Mouse (Mus musculus) neural tube, embryonic 11.5 days (tissue): ENCODE data around the gene 9030025P20Rik. TPM values are rescaled to one million over a fixed set of nuclear protein-coding genes. Genes with fewer than 3 reads are reported as not detected.
"Not testable (repeated sequence)": the region's sequence is repeated elsewhere in the genome, so short reads cannot be mapped to it uniquely, and the experiment has no call there.

Source experiments
- ATAC-seq: fragments of 200-750 bp; cut with Nextera tagmentation; 2 replicates; pipeline ENCODE4 v1.8.0; 2017; ENCODE audit warnings: moderate number of reproducible peaks, mild to moderate bottlenecking, moderate TSS enrichment, moderate library complexity; ENCODE audit not compliant: insufficient read depth, low FRiP score, low TSS enrichment
- DNase-seq: peaks from one replicate; pipeline ENCODE4 v3.0.0-alpha.2; 2015; ENCODE audit warnings: low spot score
- H3K27ac ChIP-seq: fragments of 300-500 bp; sonication (generic); 2 replicates; pipeline ENCODE4 v1.5.1; 2014; ENCODE audit warnings: low read depth, mild to moderate bottlenecking, low read length
- H3K27me3 ChIP-seq: fragments of 300-500 bp; sonication (generic); 2 replicates; pipeline ENCODE4 v1.6.1; 2014; ENCODE audit warnings: mild to moderate bottlenecking, low read length, mixed read lengths; ENCODE audit not compliant: control insufficient read depth, insufficient read depth
- H3K36me3 ChIP-seq: fragments of 300-500 bp; sonication (generic); 2 replicates; pipeline ENCODE4 v1.6.1; 2014; ENCODE audit warnings: mild to moderate bottlenecking, low read length, moderate library complexity, mixed read lengths; ENCODE audit not compliant: control insufficient read depth, insufficient read depth
- H3K4me1 ChIP-seq: fragments of 300-500 bp; sonication (generic); 2 replicates; pipeline ENCODE4 v1.6.1; 2014; ENCODE audit warnings: low read length, mixed read lengths; ENCODE audit not compliant: control insufficient read depth, insufficient read depth
- H3K4me2 ChIP-seq: fragments of 300-500 bp; sonication (generic); 2 replicates; pipeline ENCODE4 v1.6.1; 2014; ENCODE audit warnings: low read depth, mild to moderate bottlenecking, moderate library complexity
- H3K4me3 ChIP-seq: fragments of 300-500 bp; sonication (generic); 2 replicates; pipeline ENCODE4 v1.5.1; 2014; ENCODE audit warnings: low read depth, low read length
- H3K9ac ChIP-seq: fragments of 300-500 bp; sonication (generic); 2 replicates; pipeline ENCODE4 v1.6.1; 2014; ENCODE audit warnings: mild to moderate bottlenecking, low read length
- H3K9me3 ChIP-seq: fragments of 300-500 bp; sonication (generic); 2 replicates; pipeline ENCODE4 v1.6.1; 2016; ENCODE audit warnings: low read length; ENCODE audit not compliant: control insufficient read depth
- WGBS: fragments of 180-500 bp; shearing (Covaris S2); extraction: QIAGEN DNeasy Blood & Tissue Kit; methylation state at CpG from one replicate; pipeline ENCODE4 v1.1.7; 2014; 5-methylcytosine and 5-hydroxymethylcytosine counted together
- polyA plus RNA-seq: library from polyadenylated mRNA; unstranded; fragments of >200 nt; fragmentation: Nextera tagmentation; extraction: Ambion mirVana; gene quantifications from 2 replicates; pipeline ENCODE4 v1.2.1, GENCODE M21; 2014

The 9030025P20Rik gene
- polyA plus RNA-seq, 1 experiment from 2014 or later, result 6.6 TPM

DNA sequence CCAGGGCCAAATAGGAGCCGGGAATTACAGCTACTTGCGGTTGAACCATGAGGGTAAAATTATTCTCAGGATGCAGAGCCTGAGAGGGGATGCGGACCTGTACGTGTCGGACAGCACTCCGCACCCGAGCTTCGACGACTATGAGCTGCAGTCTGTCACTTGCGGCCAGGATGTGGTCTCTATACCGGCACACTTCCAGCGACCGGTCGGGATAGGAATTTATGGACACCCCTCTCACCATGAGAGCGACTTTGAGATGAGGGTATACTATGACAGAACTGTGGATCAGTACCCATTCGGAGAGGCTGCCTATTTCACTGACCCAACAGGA is 34.6 kb upstream of the 9030025P20Rik start:
- DNase-seq, result peak; percentile 16
- ATAC-seq, result no peak
- peak overlapping the region; percentile 73 for H3K4me2 ChIP-seq
- no peaks in the 10 kb centered on the region for H3K27me3 ChIP-seq
- 18% methylated on average over 16 of the region's 16 CpGs for WGBS
- H3K4me1 ChIP-seq, result peaks cover 5% of the 10 kb centered on the region
- H3K9ac ChIP-seq, result peak overlapping the region; percentile 76
- H3K4me3 ChIP-seq, result peak overlapping the region; percentile 73
- H3K9me3 ChIP-seq, result no peaks in the 10 kb centered on the region
- no peaks in the 10 kb centered on the region for H3K36me3 ChIP-seq
- no peak overlapping the region for H3K27ac ChIP-seq

DNA sequence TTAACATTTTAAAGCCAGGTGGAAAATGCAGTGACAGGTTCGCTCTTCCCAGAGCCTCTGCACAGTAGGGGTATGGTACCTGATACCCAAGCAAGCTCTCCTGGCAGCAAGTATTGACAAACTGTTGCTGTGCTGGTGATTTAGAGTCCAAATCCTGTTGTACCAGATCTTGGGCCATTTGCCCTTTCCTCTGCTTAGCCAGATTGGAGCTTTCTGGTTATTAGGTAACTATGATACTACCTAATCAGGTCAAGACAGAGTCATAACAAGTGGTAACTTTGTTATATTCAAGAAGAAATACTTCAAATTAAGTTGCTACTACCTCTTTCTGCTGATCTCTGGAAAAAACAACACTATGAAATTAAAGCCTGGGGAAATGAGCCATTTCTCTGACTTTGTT is 33.7 kb upstream of the 9030025P20Rik start:
- no peaks in the 10 kb centered on the region for H3K36me3 ChIP-seq
- H3K9ac ChIP-seq, result no peak overlapping the region
- WGBS, result 78% methylated on average over 1 of the region's 1 CpGs
- H3K4me2 ChIP-seq, result no peak overlapping the region
- no peak overlapping the region for H3K27ac ChIP-seq
- H3K4me3 ChIP-seq, result no peak overlapping the region; the same call in 1 of the 2 replicates
- H3K4me1 ChIP-seq, result peaks cover 5% of the 10 kb centered on the region
- DNase-seq (no peak), ATAC-seq (no peak)
- H3K9me3 ChIP-seq, result no peaks in the 10 kb centered on the region
- no peaks in the 10 kb centered on the region for H3K27me3 ChIP-seq

DNA sequence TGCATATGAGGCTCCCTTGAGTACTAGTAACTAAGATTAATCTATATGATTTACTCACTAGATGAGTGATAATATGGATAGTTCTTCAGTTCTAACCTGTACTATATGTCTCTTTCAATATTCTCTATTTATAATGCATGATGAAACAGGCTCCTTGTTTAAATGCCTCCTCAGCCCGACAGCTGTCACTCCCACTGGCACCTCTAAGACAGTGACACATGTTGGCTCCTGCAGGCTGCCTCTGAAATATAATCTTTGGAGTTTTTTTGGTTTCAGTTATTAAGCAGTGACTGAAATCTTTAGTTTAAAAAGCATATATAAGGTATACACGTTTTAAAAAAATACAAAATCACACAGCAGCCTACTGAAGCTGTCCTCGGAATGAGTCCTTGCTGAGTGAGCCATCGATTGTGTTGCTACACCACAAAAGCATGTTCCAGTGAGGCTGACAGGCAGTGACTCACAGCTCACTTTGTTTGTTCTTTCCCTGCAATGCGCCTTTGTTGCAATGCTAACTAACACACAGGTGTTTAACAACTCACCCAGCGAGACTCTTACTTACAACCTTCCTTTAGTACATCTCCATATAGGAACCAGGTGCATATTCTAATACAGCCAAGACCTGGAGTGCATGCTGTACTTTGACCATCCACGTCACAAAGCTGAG is 29.0 kb upstream of the 9030025P20Rik start:
- 88% methylated on average over 7 of the region's 7 CpGs for WGBS
- Histone ChIP-seq H3K9ac (no peak overlapping the region), H3K4me1 (no peaks in the 10 kb centered on the region; the same call in 1 of the 2 replicates), H3K9me3 (no peaks in the 10 kb centered on the region), H3K4me2 (no peak overlapping the region), H3K27me3 (no peaks in the 10 kb centered on the region), H3K4me3 (no peak overlapping the region), H3K36me3 (no peaks in the 10 kb centered on the region; the same call in 1 of the 2 replicates), H3K27ac (no peak overlapping the region)
- no peak for ATAC-seq
- no peak for DNase-seq

DNA sequence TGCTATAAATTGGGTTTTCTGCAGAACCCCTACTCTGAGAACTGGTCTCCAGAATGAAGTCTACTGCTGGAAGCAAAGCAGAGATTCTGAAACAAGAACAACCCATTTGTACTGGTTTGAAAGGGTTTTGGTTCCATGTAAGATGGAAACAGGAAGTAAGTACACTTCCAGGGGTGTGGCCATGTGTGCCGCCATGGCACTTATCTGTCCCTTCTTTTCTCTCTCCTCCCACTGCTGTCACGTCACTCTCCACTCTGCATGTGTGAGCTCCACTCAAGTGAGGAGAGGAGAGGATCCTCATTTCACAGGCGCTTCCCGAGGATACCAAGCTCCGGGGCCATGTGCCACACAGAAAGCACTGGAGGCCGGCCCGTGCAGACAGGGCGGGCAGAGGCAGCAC is 24.8 kb upstream of the 9030025P20Rik start:
- ATAC-seq (no peak), DNase-seq (no peak)
- no peak overlapping the region for H3K4me2 ChIP-seq
- H3K36me3 ChIP-seq, result no peaks in the 10 kb centered on the region; the same call in 1 of the 2 replicates
- H3K27ac ChIP-seq, result no peak overlapping the region
- no peaks in the 10 kb centered on the region for H3K4me1 ChIP-seq
- H3K4me3 ChIP-seq, result no peak overlapping the region
- H3K9me3 ChIP-seq, result no peaks in the 10 kb centered on the region
- no peak overlapping the region for H3K9ac ChIP-seq
- H3K27me3 ChIP-seq, result no peaks in the 10 kb centered on the region
- WGBS, result 93% methylated on average over 8 of the region's 8 CpGs

DNA sequence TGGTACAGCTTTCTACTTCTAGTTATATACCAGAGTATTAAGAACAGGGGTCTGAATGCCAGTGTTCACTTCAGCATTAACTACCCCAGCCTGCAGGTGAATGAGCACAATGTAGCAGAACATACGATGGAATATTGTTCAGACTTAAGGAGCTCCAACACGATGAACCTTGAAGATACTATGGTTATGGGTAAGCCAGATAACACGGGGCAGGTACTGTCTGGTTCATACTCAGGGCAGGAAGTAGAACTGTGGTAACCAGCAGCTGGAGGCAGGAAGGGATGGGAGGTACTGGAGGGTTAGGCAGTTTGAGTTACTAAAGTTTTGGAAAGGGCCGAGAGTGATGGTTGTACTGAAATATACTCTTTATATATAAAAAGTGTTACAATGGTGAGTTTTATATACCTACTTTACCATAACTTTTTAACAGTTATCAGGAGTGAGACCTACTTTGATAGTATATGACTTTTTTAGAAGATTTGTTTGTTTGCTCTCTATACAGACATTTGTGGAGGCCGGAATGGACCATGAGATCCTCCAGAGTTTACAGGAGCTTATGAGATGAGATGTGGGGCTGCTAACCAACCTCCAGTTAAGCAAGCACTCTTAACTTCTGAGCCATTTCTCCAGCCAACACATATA is 19.5 kb upstream of the 9030025P20Rik start:
- 90% methylated on average over 5 of the region's 5 CpGs for WGBS
- ATAC-seq, result no peak
- H3K4me2 ChIP-seq, result no peak overlapping the region
- no peaks in the 10 kb centered on the region for H3K9me3 ChIP-seq
- H3K4me1 ChIP-seq, result peaks cover 7% of the 10 kb centered on the region
- no peak overlapping the region for H3K4me3 ChIP-seq
- H3K36me3 ChIP-seq, result no peaks in the 10 kb centered on the region; the same call in 1 of the 2 replicates
- no peak overlapping the region for H3K9ac ChIP-seq
- no peak for DNase-seq
- H3K27ac ChIP-seq, result no peak overlapping the region
- no peaks in the 10 kb centered on the region for H3K27me3 ChIP-seq

DNA sequence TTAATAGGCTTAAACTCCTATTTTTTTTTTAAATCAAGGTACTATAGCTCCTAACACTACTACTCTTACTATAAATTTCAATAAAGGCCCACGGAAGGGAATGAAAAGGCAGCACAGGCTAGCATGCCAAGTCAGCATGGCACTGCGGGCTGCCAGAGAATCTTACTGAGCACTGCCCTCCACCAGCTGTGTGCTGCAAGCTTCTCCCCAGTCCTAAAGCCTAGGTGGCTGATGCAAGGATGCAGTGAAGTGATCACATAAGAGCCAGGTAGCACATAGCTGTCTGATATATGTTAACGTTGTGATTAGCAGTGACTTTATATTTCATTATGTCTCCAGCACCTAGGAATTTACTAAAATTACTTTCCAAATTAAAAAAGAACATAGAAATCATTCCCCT is 18.3 kb upstream of the 9030025P20Rik start:
- 23% methylated on average over 3 of the region's 3 CpGs for WGBS

DNA sequence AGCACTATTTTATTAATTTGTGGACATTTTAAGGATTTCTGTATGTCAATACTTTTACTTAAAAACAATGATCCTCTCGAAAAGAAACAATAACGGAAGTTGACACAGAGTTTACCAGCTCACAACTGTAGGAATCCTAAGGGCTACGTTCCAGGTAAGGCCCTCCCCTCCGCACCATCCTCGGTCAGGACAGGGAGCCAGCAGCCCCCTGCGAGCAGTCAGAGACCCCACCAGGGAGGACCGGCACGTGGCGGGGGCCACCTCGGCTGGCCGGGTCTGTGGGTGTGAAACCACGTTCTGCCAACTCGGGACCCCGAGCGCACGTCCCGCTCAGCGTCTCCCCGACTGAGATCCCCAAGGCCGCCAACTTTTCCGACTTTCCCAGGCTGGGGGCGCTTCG is 17.7 kb upstream of the 9030025P20Rik start:
- Histone ChIP-seq H3K27ac (no peak overlapping the region), H3K4me1 (peaks cover 7% of the 10 kb centered on the region), H3K27me3 (no peaks in the 10 kb centered on the region), H3K4me3 (peak overlapping the region; percentile 65), H3K4me2 (peak overlapping the region; percentile 93), H3K9ac (peak overlapping the region; percentile 61), H3K36me3 (no peaks in the 10 kb centered on the region; the same call in 1 of the 2 replicates), H3K9me3 (no peaks in the 10 kb centered on the region)
- under 1% methylated on average over 15 of the region's 23 CpGs for WGBS
- DNase-seq (peak; percentile 20), ATAC-seq (peak; percentile 18; the same call in 1 of the 2 replicates)

More for the DNA sequence above, 18.3 kb upstream of the 9030025P20Rik start:
- DNase-seq (no peak), ATAC-seq (no peak)
- no peaks in the 10 kb centered on the region for H3K27me3 ChIP-seq
- no peaks in the 10 kb centered on the region for H3K9me3 ChIP-seq
- H3K4me2 ChIP-seq, result peak overlapping the region; percentile 28; the same call in 1 of the 2 replicates
- no peak overlapping the region for H3K27ac ChIP-seq
- H3K9ac ChIP-seq, result no peak overlapping the region; the same call in 1 of the 2 replicates
- peaks cover 7% of the 10 kb centered on the region for H3K4me1 ChIP-seq
- H3K4me3 ChIP-seq, result peak overlapping the region; percentile 25
- H3K36me3 ChIP-seq, result no peaks in the 10 kb centered on the region; the same call in 1 of the 2 replicates

DNA sequence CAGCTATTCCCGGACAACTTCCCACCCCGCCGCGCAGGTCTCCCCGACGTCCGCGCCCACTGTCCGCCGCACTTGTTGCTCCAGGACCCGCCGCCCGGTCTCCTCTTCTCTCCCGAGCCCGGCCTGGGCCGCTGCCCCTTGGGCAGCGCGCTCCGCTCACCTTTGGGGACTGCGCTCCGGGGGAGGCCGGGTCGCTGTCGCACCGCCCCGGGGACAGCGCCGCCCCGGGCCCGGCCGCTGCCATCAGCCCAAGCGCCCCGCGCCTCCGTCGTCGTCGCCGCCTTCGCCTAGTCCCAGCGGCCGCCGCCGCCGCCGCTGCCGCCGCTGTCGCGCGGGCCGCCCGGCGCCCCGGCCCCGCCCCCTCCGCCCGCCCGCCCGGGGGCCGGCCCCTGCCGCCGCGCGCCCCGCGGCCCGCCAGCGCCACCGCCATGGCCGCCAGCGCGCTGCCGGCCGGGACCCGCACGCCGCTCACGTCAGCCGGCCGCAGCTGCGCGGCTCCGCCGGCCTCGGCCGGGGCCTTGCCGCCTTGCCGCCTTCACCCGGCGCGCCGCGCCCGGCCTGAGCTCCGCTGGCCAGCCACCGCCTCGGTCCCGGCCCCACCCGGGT is 17.2 kb upstream of the 9030025P20Rik start, which contains the start of gene Phf10:
Gene Phf10, minus strand, starts transcription at position 323 of the 606 bp plus-strand sequence.
- peak; percentile 46 for DNase-seq
- H3K4me1 ChIP-seq, ATAC-seq, H3K27me3 ChIP-seq, H3K36me3 ChIP-seq, H3K9me3 ChIP-seq, H3K27ac ChIP-seq: not testable (repeated sequence)
- H3K9ac ChIP-seq, result peak within 1 kb of the TSS; percentile 61
- peak within 1 kb of the TSS; percentile 93 for H3K4me2 ChIP-seq
- peak within 1 kb of the TSS; percentile 65 for H3K4me3 ChIP-seq
- WGBS, result under 1% methylated on average over 35 of the region's 100 CpGs
